Mouse (Mus musculus) erythroblast, adult 5-6 weeks (primary cell): ENCODE results near the gene Aldh5a1. TPM values are rescaled to one million over a fixed set of nuclear protein-coding genes. Genes with fewer than 3 reads are reported as not detected.
A peak's percentile ranks its signal among the peaks of the same experiment; 100 is the strongest.

Experiments
- ATAC-seq: replicated peaks from 2 replicates; pipeline ENCODE4 v1.8.0; 2016; ENCODE audit warnings: moderate number of reproducible peaks, mild to moderate bottlenecking, moderate TSS enrichment, inconsistent platforms; ENCODE audit not compliant: poor library complexity, low FRiP score, severe bottlenecking
- total RNA-seq, 2 experiments: library from RNA; stranded (forward) in 1 of 2; stranded (reverse) in 1 of 2; fragments of 150-400 nt in 1 of 2; fragments of 200-764, 138-1000 nt in 1 of 2; gene quantifications; 2 replicates each; pipeline versions ENCODE4 v1.2.3 to v1.2.4; 2015 to 2017; ENCODE audit warnings: low replicate concordance in 2 of 2

Gene Aldh5a1
- total RNA-seq, 2 experiments from 2014 or later = 0.38 TPM; not detected in 1

DNA sequence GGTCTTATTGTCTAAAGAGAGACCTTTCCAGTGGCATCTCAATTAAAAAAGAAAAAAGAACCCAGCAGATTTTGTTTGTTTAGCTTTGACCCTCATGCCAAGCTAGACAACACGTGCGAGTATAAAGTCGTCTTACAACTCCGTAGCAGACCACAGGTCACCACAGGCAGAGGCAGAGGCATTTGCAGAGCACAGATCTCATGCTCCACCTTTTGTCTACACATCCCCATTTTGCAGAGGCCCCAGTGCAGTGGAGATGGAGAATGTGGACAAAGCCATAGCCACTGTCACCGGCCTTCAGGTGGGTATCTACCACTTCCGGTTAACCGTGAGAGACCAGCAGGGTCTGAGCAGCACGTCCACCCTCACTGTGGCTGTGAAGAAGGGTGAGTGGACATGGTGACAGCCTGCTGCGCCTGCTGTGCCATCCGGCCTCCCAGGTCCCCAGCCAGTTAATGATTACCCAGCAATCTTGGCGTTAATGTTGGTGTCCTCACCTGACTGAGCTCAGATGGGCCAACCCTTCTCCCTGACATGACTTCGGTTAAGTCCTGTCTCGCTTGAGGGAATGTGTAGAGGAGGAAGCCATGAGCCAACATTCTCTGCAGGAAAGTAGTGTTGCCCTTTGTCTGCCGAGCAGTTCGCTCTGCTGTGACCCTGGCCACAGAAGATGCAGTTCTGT, 58.0 kb downstream of the Aldh5a1 start:
- ATAC-seq = no peak

DNA sequence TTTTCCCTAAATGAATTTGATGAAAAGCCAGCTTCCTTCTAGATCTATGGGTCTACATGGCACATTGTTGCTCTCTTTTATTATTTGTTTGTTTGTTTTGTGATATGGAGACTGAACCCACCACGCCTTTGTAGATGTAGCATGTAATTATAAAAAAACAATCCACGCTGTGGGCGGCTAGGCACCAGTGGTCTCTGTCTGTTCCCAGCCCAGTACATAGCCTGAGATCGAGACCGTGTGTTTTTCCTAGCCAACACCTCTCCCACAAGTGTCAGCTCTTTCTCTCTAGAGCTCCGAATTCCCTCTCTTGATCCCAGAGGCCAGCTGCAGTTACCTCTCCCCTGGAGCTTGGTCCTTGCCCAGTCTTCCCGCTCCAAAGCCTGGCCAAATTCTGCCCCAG, 69.2 kb downstream of the Aldh5a1 start:
- no peak for ATAC-seq

DNA sequence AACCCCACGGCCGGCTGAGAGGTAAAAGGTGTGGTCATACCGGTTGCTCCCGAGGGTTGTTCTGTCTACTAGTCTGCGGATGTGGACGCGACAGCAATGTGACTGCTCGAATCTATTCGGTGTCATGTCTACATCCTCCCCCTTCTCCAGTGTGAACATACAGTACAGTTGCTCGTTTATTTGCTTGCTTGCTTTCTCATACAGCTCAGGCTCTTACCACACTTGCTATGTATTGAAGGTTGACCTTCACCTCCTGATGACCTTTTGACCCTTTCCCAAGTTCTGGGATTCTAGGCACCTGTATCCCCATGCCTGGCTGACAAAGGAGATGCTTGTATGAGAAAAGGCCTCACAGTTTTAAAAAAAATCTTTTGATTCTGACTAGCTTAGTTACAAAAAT, 69.7 kb downstream of the Aldh5a1 start:
- ATAC-seq = no peak

DNA sequence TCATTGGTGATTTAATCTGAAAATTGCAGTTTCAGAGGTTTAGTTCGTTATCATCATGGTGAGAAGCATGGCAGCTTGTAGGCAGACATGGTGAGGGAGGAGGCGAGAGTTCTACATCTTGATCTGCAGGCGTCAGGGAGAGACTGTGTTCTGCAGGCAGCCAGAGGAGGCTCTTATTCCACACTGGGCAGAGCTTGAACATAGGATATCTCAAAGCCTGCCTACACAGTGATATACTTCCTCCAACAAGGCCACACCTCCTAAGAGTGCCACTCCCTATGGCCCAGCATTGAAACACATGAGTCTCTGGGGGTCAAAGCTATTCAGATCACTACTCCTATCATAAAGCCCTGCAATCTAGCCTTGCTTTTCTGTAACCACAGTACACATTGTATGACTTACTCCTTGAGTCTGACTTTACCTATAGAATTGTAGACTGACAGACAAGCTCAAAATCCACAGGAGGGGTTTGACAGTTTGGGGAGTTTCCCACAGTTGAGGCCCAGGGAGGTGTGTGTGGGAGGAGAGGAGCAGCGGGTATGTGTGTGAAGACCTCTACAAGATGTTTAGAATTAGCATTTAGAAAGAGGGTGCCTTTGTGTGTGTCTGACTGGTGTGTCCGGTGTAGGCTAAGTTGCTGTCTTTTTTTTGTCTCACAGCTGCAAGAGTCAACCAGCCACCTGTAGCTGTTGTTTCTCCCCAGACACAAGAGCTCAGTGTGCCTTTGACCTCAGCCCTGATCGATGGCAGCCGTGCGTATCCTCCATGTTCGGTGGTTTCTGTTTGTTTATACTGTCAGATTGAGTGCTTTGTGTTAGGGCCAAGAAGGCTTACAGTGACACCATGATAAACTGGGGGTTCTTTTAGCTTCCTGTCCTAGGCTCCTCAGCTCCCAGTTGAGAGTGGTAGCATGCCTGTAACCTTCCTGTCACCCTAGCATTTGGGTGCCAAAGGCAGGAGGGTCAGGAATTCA, 70.7 kb downstream of the Aldh5a1 start:
- ATAC-seq = no peak

DNA sequence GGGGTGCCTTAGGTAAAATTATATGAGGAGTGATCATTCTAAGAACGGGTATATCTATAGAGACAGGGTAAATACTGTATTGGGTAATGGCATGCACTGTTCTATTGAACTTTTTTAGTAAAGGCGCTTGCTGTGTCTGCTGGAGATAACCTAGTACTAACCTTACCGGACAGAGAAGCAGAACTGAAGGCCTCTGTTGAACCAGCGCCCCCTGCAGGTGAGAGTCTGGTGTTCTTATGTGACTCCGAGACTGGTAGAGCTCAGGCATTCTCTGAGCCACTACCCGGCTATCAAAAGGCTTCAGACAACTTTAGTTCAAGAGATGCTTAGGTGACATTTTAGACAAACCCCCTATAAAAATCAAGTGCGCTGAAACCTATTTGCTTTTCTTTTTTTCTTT, 74.9 kb downstream of the Aldh5a1 start:
- peak; percentile 72 for ATAC-seq

DNA sequence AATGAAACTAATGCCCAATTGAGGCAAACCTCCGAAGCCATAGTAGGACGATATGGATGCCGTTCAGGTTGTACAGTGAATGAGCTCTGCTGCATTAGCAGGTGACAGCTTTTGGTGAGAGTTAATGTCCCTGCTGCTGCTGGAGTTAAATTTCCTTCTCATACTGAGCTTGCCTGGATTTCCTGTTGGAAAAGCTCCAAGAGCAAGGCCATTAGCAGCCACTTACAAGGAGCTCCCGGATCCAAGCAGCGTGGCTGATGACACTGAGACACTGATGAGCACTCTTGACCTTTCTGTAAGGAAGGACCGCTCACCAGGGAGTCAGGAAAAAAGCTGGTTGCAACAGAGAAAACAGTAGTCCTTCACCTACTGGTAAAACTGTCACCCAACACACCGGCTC, 75.4 kb downstream of the Aldh5a1 start:
- ATAC-seq = no peak

DNA sequence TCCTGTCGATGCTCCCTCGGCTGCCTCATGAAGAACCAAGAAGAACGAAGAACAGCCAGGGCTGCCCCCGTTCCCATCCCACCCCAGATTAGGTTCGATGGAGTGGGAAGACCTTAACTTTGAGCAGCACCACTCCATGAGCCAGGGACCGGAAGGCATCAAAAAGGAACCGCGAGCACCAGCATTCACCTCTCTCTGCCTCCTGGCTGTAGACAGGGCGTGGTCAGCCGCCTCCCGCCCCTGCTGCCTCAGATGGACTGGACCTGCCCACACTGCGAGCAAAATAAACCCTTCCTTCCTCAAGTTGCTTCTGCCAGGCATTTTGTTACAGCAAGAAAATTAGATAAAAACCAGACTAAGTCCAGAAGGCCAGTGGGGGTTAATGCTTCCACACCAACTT, 76.4 kb downstream of the Aldh5a1 start:
- ATAC-seq = no peak

DNA sequence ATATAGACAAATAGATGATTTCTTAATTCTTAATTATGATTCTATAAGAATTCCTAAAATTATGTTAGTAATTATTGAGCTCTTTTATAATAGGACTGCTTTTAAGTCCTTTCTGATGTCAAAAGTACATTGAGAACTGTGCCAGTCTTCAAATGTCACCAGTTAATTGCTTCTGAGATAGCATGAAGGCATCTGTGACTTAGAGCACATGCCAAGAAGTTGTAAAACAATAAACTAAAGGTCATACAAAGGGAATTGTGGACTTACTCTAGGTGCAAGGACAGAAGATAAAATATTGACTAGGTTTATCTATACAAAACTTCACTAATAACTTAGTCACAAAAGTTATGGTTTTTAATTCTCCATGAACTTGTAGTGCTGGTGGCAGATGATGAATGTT, 78.3 kb downstream of the Aldh5a1 start:
- no peak for ATAC-seq

Other genes with a start within 250 kb of the Aldh5a1 start
- gene Armh2, start 196.4 kb downstream of the Aldh5a1 start, total RNA-seq (2015; ENCODE audit: low replicate concordance) = not detected in 2 replicates
- gene Armh2, start 196.4 kb downstream of the Aldh5a1 start, total RNA-seq (2017; ENCODE audit: low replicate concordance) = 2.0 TPM in 1 of 2 replicates, not detected in the other
- gene Gmnn, start 175.7 kb downstream of the Aldh5a1 start, total RNA-seq (2015; ENCODE audit: low replicate concordance) = 87.6 and 105 TPM in 2 replicates
- gene Gmnn, start 175.7 kb downstream of the Aldh5a1 start, total RNA-seq (2017; ENCODE audit: low replicate concordance) = 108 and 135 TPM in 2 replicates
- 110 and 132 TPM in 2 replicates for gene BC005537, start 136.0 kb downstream of the Aldh5a1 start, total RNA-seq (2015; ENCODE audit: low replicate concordance)
- gene BC005537, start 136.0 kb downstream of the Aldh5a1 start, total RNA-seq (2017; ENCODE audit: low replicate concordance) = 106 and 118 TPM in 2 replicates
- gene Acot13, start 106.1 kb downstream of the Aldh5a1 start, total RNA-seq (2015; ENCODE audit: low replicate concordance) = 27.8 and 32.5 TPM in 2 replicates
- 12.4 and 17.3 TPM in 2 replicates for gene Acot13, start 106.1 kb downstream of the Aldh5a1 start, total RNA-seq (2017; ENCODE audit: low replicate concordance)
- gene Tdp2, start 106.0 kb downstream of the Aldh5a1 start, total RNA-seq (2015; ENCODE audit: low replicate concordance) = 16.3 and 25.7 TPM in 2 replicates
- 16.3 and 17.6 TPM in 2 replicates for gene Tdp2, start 106.0 kb downstream of the Aldh5a1 start, total RNA-seq (2017; ENCODE audit: low replicate concordance)
- 0.21 TPM in 1 of 2 replicates, not detected in the other for gene D130043K22Rik, start 92.5 kb downstream of the Aldh5a1 start, total RNA-seq (2015; ENCODE audit: low replicate concordance)
- 0.14 and 0.34 TPM in 2 replicates for gene D130043K22Rik, start 92.5 kb downstream of the Aldh5a1 start, total RNA-seq (2017; ENCODE audit: low replicate concordance)
- gene Gpld1, start 5.5 kb upstream of the Aldh5a1 start, total RNA-seq (2015; ENCODE audit: low replicate concordance) = not detected in 2 replicates
- gene Gpld1, start 5.5 kb upstream of the Aldh5a1 start, total RNA-seq (2017; ENCODE audit: low replicate concordance) = not detected in 2 replicates
- 4.4 and 5.4 TPM in 2 replicates for gene Mrs2, start 82.7 kb upstream of the Aldh5a1 start, total RNA-seq (2015; ENCODE audit: low replicate concordance)
- 3.2 and 3.8 TPM in 2 replicates for gene Mrs2, start 82.7 kb upstream of the Aldh5a1 start, total RNA-seq (2017; ENCODE audit: low replicate concordance)
- not detected in 2 replicates for gene Dcdc2a, start 118.3 kb upstream of the Aldh5a1 start, total RNA-seq (2015; ENCODE audit: low replicate concordance)
- gene Dcdc2a, start 118.3 kb upstream of the Aldh5a1 start, total RNA-seq (2017; ENCODE audit: low replicate concordance) = 0.14 TPM in 1 of 2 replicates, not detected in the other